Mouse (Mus musculus): ENCODE results near the gene A930004D18Rik.

GRCm38 (mm10) chr2:18028140-18029021 lies 9.2 kb downstream of the A930004D18Rik start:
- no peak for TF ChIP-seq CTCF (IDR thresholded peaks at IDR 0.05; ENCODE audit: low read depth, low read length)
- peak; percentile 43; the same call in 1 of the 2 replicates for TF ChIP-seq POLR2A (IDR thresholded peaks at IDR 0.05; ENCODE audit: extremely low read depth, insufficient read depth, low read length)

Data from liver, adult 2 months (tissue).